Mouse (Mus musculus) liver, embryonic 13.5 days (tissue): ENCODE measurements at regions not wholly inside any gene's neighbourhood (a gene's known extent, or its start where the extent isn't known, plus 50 kb on each side); places are given as distances from the start of the nearest gene placed in this dataset.

Source experiments
- ATAC-seq: fragments of 200-750 bp; cut with Nextera tagmentation; 2 replicates; pipeline ENCODE4 v1.8.0; 2017; ENCODE audit warnings: low read depth, mild to moderate bottlenecking, moderate number of reproducible peaks, moderate library complexity
- DNase-seq: peaks from one replicate; pipeline ENCODE4 v3.0.0; 2022
- H3K27ac ChIP-seq: fragments of 300-500 bp; sonication (generic); 2 replicates; pipeline ENCODE4 v1.5.1; 2015; ENCODE audit warnings: moderate library complexity, mild to moderate bottlenecking, inconsistent platforms
- H3K27me3 ChIP-seq: fragments of 300-500 bp; sonication (generic); 2 replicates; pipeline ENCODE4 v1.6.1; 2015; ENCODE audit warnings: mild to moderate bottlenecking, inconsistent platforms
- H3K36me3 ChIP-seq: fragments of 300-500 bp; sonication (generic); 2 replicates; pipeline ENCODE4 v1.6.1; 2015; ENCODE audit warnings: mild to moderate bottlenecking, inconsistent platforms
- H3K4me1 ChIP-seq: fragments of 300-500 bp; sonication (generic); replicated peaks from 2 replicates; pipeline ENCODE4 v1.6.1; 2015; ENCODE audit warnings: inconsistent platforms
- H3K4me2 ChIP-seq: fragments of 300-500 bp; sonication (generic); 2 replicates; pipeline ENCODE4 v1.6.1; 2015; ENCODE audit warnings: inconsistent platforms, mild to moderate bottlenecking, moderate library complexity
- H3K4me3 ChIP-seq: fragments of 300-500 bp; sonication (generic); replicated peaks from 2 replicates; pipeline ENCODE4 v1.5.1; 2015; ENCODE audit warnings: mild to moderate bottlenecking, inconsistent platforms
- H3K9ac ChIP-seq: fragments of 300-500 bp; sonication (generic); 2 replicates; pipeline ENCODE4 v1.6.1; 2015; ENCODE audit warnings: mild to moderate bottlenecking, inconsistent platforms
- H3K9me3 ChIP-seq: fragments of 300-500 bp; sonication (generic); replicated peaks from 2 replicates; pipeline ENCODE4 v1.6.1; 2016; ENCODE audit warnings: inconsistent platforms
- WGBS: fragments of 180-500 bp; shearing (Covaris S2); methylation state at CpG from one replicate; pipeline ENCODE4 v1.1.7; 2015; ENCODE audit not compliant: insufficient replicate concordance; 5-methylcytosine and 5-hydroxymethylcytosine counted together

GRCm38 (mm10) chr10:84235006-84235405, 205.4 kb downstream of the Nuak1 start:
- H3K36me3 ChIP-seq = no peaks in the 10 kb centered on the region
- 70% methylated on average over 6 of the region's 6 CpGs for WGBS
- H3K27ac ChIP-seq = no peak overlapping the region
- H3K9ac ChIP-seq = no peak overlapping the region
- H3K4me3 ChIP-seq = no peak overlapping the region
- ATAC-seq = no peak
- no peak overlapping the region for H3K4me2 ChIP-seq
- H3K4me1 ChIP-seq = no peaks in the 10 kb centered on the region
- no peaks in the 10 kb centered on the region for H3K27me3 ChIP-seq
- H3K9me3 ChIP-seq = no peaks in the 10 kb centered on the region
- DNase-seq = no peak

- ATAC-seq = no peak
- 41% methylated on average over 2 of the region's 2 CpGs for WGBS
These were observed 204.2 kb downstream of the Nuak1 start for GRCm38 (mm10) chr10:84236236-84236635.

GRCm38 (mm10) chr10:84238279-84238963, 202.0 kb downstream of the Nuak1 start:
- H3K4me1 ChIP-seq = no peaks in the 10 kb centered on the region
- H3K4me2 ChIP-seq = no peak overlapping the region
- no peak for ATAC-seq
- H3K27me3 ChIP-seq = no peaks in the 10 kb centered on the region
- no peak overlapping the region for H3K9ac ChIP-seq
- no peak for DNase-seq
- WGBS = 63% methylated on average over 18 of the region's 18 CpGs
- peaks cover 12% of the 10 kb centered on the region; the same call in 1 of the 2 replicates for H3K9me3 ChIP-seq
- no peak overlapping the region for H3K27ac ChIP-seq
- H3K4me3 ChIP-seq = no peak overlapping the region
- H3K36me3 ChIP-seq = no peaks in the 10 kb centered on the region

More at GRCm38 (mm10) chr10:84236236-84236635, 204.2 kb downstream of the Nuak1 start:
- Histone ChIP-seq H3K4me2 (no peak overlapping the region), H3K9me3 (no peaks in the 10 kb centered on the region), H3K36me3 (no peaks in the 10 kb centered on the region), H3K4me1 (no peaks in the 10 kb centered on the region), H3K27me3 (no peaks in the 10 kb centered on the region), H3K27ac (no peak overlapping the region), H3K9ac (no peak overlapping the region), H3K4me3 (no peak overlapping the region)
- no peak for DNase-seq

- Histone ChIP-seq H3K27me3 (no peaks in the 10 kb centered on the region), H3K4me3 (no peak overlapping the region), H3K9me3 (peaks cover 12% of the 10 kb centered on the region; the same call in 1 of the 2 replicates), H3K4me2 (no peak overlapping the region), H3K9ac (no peak overlapping the region), H3K36me3 (no peaks in the 10 kb centered on the region), H3K4me1 (no peaks in the 10 kb centered on the region), H3K27ac (no peak overlapping the region)
- DNase-seq = no peak
- WGBS = 67% methylated on average over 5 of the region's 5 CpGs
- ATAC-seq = no peak
These were observed 197.1 kb downstream of the Nuak1 start for GRCm38 (mm10) chr10:84243283-84243682.

- DNase-seq (no peak), ATAC-seq (no peak)
- Histone ChIP-seq H3K4me3 (no peak overlapping the region), H3K4me2 (no peak overlapping the region), H3K4me1 (no peaks in the 10 kb centered on the region), H3K27me3 (no peaks in the 10 kb centered on the region), H3K9ac (no peak overlapping the region), H3K9me3 (no peaks in the 10 kb centered on the region), H3K36me3 (no peaks in the 10 kb centered on the region), H3K27ac (no peak overlapping the region)
- WGBS = 74% methylated on average over 3 of the region's 3 CpGs
These were observed 191.1 kb downstream of the Nuak1 start for GRCm38 (mm10) chr10:84249346-84249745.

- no peaks in the 10 kb centered on the region for H3K4me1 ChIP-seq
- no peak overlapping the region for H3K4me2 ChIP-seq
- ATAC-seq = no peak
- no peaks in the 10 kb centered on the region for H3K36me3 ChIP-seq
- DNase-seq = no peak
- no peak overlapping the region for H3K4me3 ChIP-seq
- no peak overlapping the region for H3K9ac ChIP-seq
- no peaks in the 10 kb centered on the region for H3K27me3 ChIP-seq
- H3K9me3 ChIP-seq = no peaks in the 10 kb centered on the region
- H3K27ac ChIP-seq = no peak overlapping the region
- WGBS = 43% methylated on average over 6 of the region's 6 CpGs
These were observed 179.3 kb downstream of the Nuak1 start for GRCm38 (mm10) chr10:84260931-84261650.

GRCm38 (mm10) chr10:84262943-84263342, 177.5 kb downstream of the Nuak1 start:
- no peaks in the 10 kb centered on the region for H3K9me3 ChIP-seq
- ATAC-seq = no peak
- H3K27ac ChIP-seq = no peak overlapping the region
- no peak overlapping the region for H3K4me2 ChIP-seq
- no peaks in the 10 kb centered on the region for H3K4me1 ChIP-seq
- DNase-seq = no peak
- no peaks in the 10 kb centered on the region for H3K36me3 ChIP-seq
- H3K9ac ChIP-seq = no peak overlapping the region
- 62% methylated on average over 4 of the region's 4 CpGs for WGBS
- no peaks in the 10 kb centered on the region for H3K27me3 ChIP-seq
- H3K4me3 ChIP-seq = no peak overlapping the region

- Histone ChIP-seq H3K27ac (no peak overlapping the region), H3K9me3 (no peaks in the 10 kb centered on the region), H3K9ac (no peak overlapping the region), H3K4me1 (no peaks in the 10 kb centered on the region), H3K4me2 (no peak overlapping the region), H3K27me3 (no peaks in the 10 kb centered on the region), H3K4me3 (no peak overlapping the region), H3K36me3 (no peaks in the 10 kb centered on the region)
- DNase-seq (no peak), ATAC-seq (no peak)
- 58% methylated on average over 6 of the region's 6 CpGs for WGBS
These were observed 154.4 kb downstream of the Nuak1 start for GRCm38 (mm10) chr10:84285832-84286506.

- no peak for ATAC-seq
- Histone ChIP-seq H3K4me2 (no peak overlapping the region), H3K4me3 (no peak overlapping the region), H3K27ac (no peak overlapping the region), H3K27me3 (no peaks in the 10 kb centered on the region), H3K36me3 (no peaks in the 10 kb centered on the region), H3K9me3 (no peaks in the 10 kb centered on the region), H3K4me1 (no peaks in the 10 kb centered on the region), H3K9ac (no peak overlapping the region)
- WGBS = 47% methylated on average over 4 of the region's 4 CpGs
- DNase-seq = no peak
These were observed 146.0 kb downstream of the Nuak1 start for GRCm38 (mm10) chr10:84294422-84294821.

- Histone ChIP-seq H3K36me3 (no peaks in the 10 kb centered on the region), H3K27ac (no peak overlapping the region), H3K9ac (no peak overlapping the region), H3K27me3 (no peaks in the 10 kb centered on the region), H3K9me3 (no peaks in the 10 kb centered on the region), H3K4me1 (no peaks in the 10 kb centered on the region), H3K4me3 (no peak overlapping the region), H3K4me2 (no peak overlapping the region)
- no peak for ATAC-seq
- WGBS = 61% methylated on average over 3 of the region's 3 CpGs
- DNase-seq = no peak
These were observed 144.2 kb downstream of the Nuak1 start for GRCm38 (mm10) chr10:84296168-84296567.

- H3K9me3 ChIP-seq = no peaks in the 10 kb centered on the region
- DNase-seq = no peak
- H3K9ac ChIP-seq = no peak overlapping the region
- no peaks in the 10 kb centered on the region for H3K36me3 ChIP-seq
- H3K4me1 ChIP-seq = no peaks in the 10 kb centered on the region
- H3K4me3 ChIP-seq = no peak overlapping the region
- H3K27ac ChIP-seq = no peak overlapping the region
- no peaks in the 10 kb centered on the region for H3K27me3 ChIP-seq
- 41% methylated on average over 2 of the region's 2 CpGs for WGBS
- H3K4me2 ChIP-seq = no peak overlapping the region
- ATAC-seq = no peak
These were observed 138.8 kb downstream of the Nuak1 start for GRCm38 (mm10) chr10:84301561-84301960.
